Mouse (Mus musculus) left cerebral cortex, adult 11 months (tissue): ENCODE results near the gene Zfp46.

Experiments
- DNase-seq: peaks from one replicate; pipeline ENCODE4 v3.0.0; 2022; ENCODE audit warnings: low spot score

Gene Zfp46

GRCm38 (mm10) chr4:136311042-136311999, 26.8 kb downstream of the Zfp46 start:
- no peak for DNase-seq

- DNase-seq = no peak
Measured at GRCm38 (mm10) chr4:136312616-136313015, 28.1 kb downstream of the Zfp46 start.

GRCm38 (mm10) chr4:136317667-136318066, 33.2 kb downstream of the Zfp46 start:
- DNase-seq = no peak

DNA sequence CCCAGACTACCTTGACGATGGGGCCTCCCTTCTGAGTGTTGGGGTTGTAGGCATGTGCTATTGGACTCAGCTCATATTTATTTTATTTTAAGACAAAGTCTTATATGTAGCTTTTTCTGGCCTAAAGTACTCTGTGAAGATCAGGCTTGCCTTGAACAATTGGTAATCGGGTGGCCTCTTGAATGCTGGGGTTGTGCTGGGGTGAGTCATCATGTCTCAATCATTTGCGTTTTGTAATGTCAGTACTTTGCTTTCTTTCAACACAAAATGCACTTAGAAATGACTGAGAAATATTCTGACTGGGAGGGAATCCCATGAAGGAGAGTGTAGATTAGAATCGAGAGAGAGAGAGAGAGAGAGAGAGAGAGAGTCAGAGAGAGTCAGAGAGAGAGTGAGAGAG, 35.5 kb downstream of the Zfp46 start:
- DNase-seq = no peak

DNA sequence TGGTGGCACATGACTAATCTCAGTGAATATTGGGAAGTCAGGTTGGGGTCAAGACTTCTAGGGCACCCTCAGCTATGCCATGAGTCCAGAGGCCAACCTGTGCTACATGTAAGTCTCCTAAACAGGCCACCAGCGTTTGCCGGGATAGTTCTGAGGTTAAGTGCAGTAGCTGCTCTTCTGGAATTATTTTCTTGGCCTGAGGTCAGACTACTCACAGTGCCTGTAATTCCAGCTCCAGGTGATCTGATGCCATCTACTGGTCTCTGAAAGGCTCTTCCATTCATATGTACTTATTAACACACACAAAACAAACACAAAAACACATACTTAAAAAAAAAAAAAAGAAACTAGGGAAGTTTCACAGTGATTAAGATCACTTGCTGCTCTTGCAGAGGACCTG, 39.7 kb downstream of the Zfp46 start:
- no peak for DNase-seq

DNA sequence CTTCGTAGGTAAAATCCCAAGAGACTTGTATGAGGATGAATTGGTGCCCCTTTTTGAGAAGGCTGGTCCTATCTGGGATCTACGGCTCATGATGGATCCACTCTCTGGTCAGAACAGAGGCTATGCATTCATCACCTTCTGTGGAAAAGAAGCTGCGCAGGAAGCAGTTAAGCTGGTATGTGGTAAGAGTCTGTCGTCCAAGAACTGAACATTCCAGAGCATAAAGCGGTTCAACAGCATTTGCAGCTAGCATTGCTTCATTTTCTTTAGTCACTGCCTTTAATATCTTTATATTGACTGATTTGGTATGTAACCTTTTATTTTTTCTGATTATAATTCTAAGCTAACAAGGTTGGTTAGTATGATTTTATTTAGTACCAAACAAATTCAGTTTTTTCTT, 42.8 kb downstream of the Zfp46 start:
- DNase-seq = no peak

GRCm38 (mm10) chr4:136328115-136328514, 43.6 kb downstream of the Zfp46 start:
- no peak for DNase-seq

GRCm38 (mm10) chr4:136331709-136332108, 47.2 kb downstream of the Zfp46 start:
- DNase-seq = no peak

- no peak for DNase-seq
Measured at GRCm38 (mm10) chr4:136333191-136333590, 48.7 kb downstream of the Zfp46 start.

- no peak for DNase-seq
Measured at GRCm38 (mm10) chr4:136335065-136335464, 50.6 kb downstream of the Zfp46 start.

- DNase-seq = no peak
Measured at GRCm38 (mm10) chr4:136337129-136337528, 52.6 kb downstream of the Zfp46 start.
